Mouse (Mus musculus): Measurements from ENCODE around the gene Sumo3. TPM values are rescaled to one million over a fixed set of nuclear protein-coding genes. Genes with fewer than 3 reads are reported as not detected.

The Sumo3 gene
- polyA plus RNA-seq, 1 experiment from 2014 or later = 313 TPM

- ATAC-seq (replicated peaks; ENCODE audit: low FRiP score, low read depth) (no peak), DNase-seq (ENCODE audit: low spot score) (no peak)
- no peak overlapping the region for H3K4me2 ChIP-seq (ENCODE audit: low read length)
- H3K4me1 ChIP-seq (replicated peaks; ENCODE audit: insufficient read depth, low read length) = peaks cover 21% of the 10 kb centered on the region; the same call in 1 of the 2 replicates
- no peak for TF ChIP-seq CTCF (IDR thresholded peaks at IDR 0.05; ENCODE audit: low read depth)
- 0 out of 2 replicates have a peak, but pooled peaks cover 13% of the 10 kb centered on the region for H3K36me3 ChIP-seq (ENCODE audit: insufficient read depth, low read length)
- no peak overlapping the region for H3K27ac ChIP-seq
- H3K9me3 ChIP-seq (replicated peaks; ENCODE audit: low read length) = no peaks in the 10 kb centered on the region
- H3K27me3 ChIP-seq (ENCODE audit: insufficient read depth, low read length) = no peaks in the 10 kb centered on the region
- WGBS = 85% methylated on average over 3 of the region's 3 CpGs
- H3K9ac ChIP-seq (ENCODE audit: low read depth, low read length) = no peak overlapping the region
- H3K4me3 ChIP-seq (replicated peaks; ENCODE audit: low read depth, low read length) = no peak overlapping the region
Measured at GRCm38 (mm10) chr10:77586637-77587036, 19.3 kb upstream of the Sumo3 start.

DNA sequence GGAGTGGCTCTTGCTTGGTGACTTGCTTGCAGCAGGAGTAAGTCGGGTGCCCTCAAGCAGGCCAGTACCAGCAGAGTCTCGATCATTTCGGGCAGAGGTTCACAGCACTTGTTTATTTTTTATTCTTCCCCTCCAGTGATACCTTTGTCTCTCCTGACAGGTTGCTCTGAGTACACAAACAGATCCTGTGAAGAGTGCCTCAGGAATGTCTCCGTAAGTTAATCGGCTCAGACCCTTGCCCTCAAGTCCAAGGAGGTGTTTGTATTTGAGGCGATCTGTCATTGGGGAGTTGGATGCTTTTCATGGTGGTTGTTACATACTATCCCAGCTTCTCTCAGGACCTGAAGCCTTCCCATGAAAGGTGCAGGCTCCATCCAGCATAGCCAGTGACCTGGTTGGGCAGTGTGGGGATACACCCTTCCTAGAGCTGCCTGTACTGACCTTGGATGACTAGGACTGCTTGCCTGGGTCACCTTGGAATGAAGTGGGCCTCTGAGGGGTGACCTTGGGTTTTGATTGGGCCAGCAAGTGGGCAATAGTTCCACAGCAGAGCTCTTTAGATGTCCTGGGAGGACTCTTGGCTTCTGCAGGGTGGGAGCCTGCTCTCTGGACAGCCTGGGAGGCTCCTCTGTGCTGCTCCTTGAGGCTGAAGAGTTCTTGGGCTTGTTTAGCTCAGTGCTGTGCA is 18.7 kb upstream of the Sumo3 start:
- Histone ChIP-seq H3K4me2 (ENCODE audit: low read length) (no peak overlapping the region), H3K4me3 (replicated peaks; ENCODE audit: low read depth, low read length) (no peak overlapping the region), H3K27ac (peak overlapping the region; percentile 43; the same call in 1 of the 2 replicates), H3K9me3 (replicated peaks; ENCODE audit: low read length) (no peaks in the 10 kb centered on the region), H3K9ac (ENCODE audit: low read depth, low read length) (no peak overlapping the region), H3K27me3 (ENCODE audit: insufficient read depth, low read length) (no peaks in the 10 kb centered on the region), H3K36me3 (ENCODE audit: insufficient read depth, low read length) (peaks cover 13% of the 10 kb centered on the region; the same call in 1 of the 2 replicates), H3K4me1 (replicated peaks; ENCODE audit: insufficient read depth, low read length) (peaks cover 21% of the 10 kb centered on the region; the same call in 1 of the 2 replicates)
- 75% methylated on average over 6 of the region's 6 CpGs for WGBS
- ATAC-seq (replicated peaks; ENCODE audit: low FRiP score, low read depth) (no peak), DNase-seq (ENCODE audit: low spot score) (no peak)
- no peak for TF ChIP-seq CTCF (IDR thresholded peaks at IDR 0.05; ENCODE audit: low read depth)

- peaks cover 21% of the 10 kb centered on the region for H3K36me3 ChIP-seq (ENCODE audit: insufficient read depth, low read length)
Measured at GRCm38 (mm10) chr10:77588036-77588435, 17.9 kb upstream of the Sumo3 start.

DNA sequence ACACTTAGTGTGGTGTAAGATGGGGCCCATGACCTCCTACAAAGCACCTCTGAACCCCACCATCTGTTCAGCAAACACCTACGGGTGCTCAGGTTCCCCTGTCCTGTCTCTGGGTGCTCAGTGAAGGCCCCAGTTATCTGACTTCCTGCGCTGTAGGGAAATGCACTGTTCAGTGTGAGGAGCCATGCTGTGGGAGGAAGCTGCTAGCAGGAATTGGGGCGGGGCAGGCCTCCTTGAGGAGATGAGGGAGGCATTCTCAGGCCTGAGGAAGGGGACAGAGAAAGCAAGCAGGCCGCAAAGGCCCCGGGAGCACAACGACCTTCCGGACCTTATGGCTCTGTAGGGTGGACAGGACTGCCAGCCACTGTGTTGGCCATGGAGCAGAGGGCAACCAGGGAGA is 16.8 kb upstream of the Sumo3 start:
- 62% methylated on average over 7 of the region's 7 CpGs for WGBS
- Histone ChIP-seq H3K27ac (peak overlapping the region; percentile 42; the same call in 1 of the 2 replicates), H3K4me3 (replicated peaks; ENCODE audit: low read depth, low read length) (no peak overlapping the region), H3K4me2 (ENCODE audit: low read length) (no peak overlapping the region), H3K4me1 (replicated peaks; ENCODE audit: insufficient read depth, low read length) (peaks cover 4% of the 10 kb centered on the region; the same call in 1 of the 2 replicates), H3K9me3 (replicated peaks; ENCODE audit: low read length) (no peaks in the 10 kb centered on the region), H3K36me3 (ENCODE audit: insufficient read depth, low read length) (peaks cover 32% of the 10 kb centered on the region), H3K27me3 (ENCODE audit: insufficient read depth, low read length) (no peaks in the 10 kb centered on the region), H3K9ac (ENCODE audit: low read depth, low read length) (no peak overlapping the region)
- TF ChIP-seq CTCF (IDR thresholded peaks at IDR 0.05; ENCODE audit: low read depth) = no peak
- DNase-seq (ENCODE audit: low spot score) (no peak), ATAC-seq (replicated peaks; ENCODE audit: low FRiP score, low read depth) (no peak)

More at GRCm38 (mm10) chr10:77588036-77588435, 17.9 kb upstream of the Sumo3 start:
- DNase-seq (ENCODE audit: low spot score) (no peak), ATAC-seq (replicated peaks; ENCODE audit: low FRiP score, low read depth) (no peak)
- no peak overlapping the region for H3K4me3 ChIP-seq (replicated peaks; ENCODE audit: low read depth, low read length)
- H3K9ac ChIP-seq (ENCODE audit: low read depth, low read length) = no peak overlapping the region
- no peaks in the 10 kb centered on the region for H3K27me3 ChIP-seq (ENCODE audit: insufficient read depth, low read length)
- no peak for TF ChIP-seq CTCF (IDR thresholded peaks at IDR 0.05; ENCODE audit: low read depth)
- H3K27ac ChIP-seq = peak overlapping the region; percentile 43; the same call in 1 of the 2 replicates
- no peaks in the 10 kb centered on the region for H3K9me3 ChIP-seq (replicated peaks; ENCODE audit: low read length)
- H3K4me1 ChIP-seq (replicated peaks; ENCODE audit: insufficient read depth, low read length) = peaks cover 14% of the 10 kb centered on the region; the same call in 1 of the 2 replicates
- WGBS = 81% methylated on average over 2 of the region's 2 CpGs
- H3K4me2 ChIP-seq (ENCODE audit: low read length) = no peak overlapping the region

GRCm38 (mm10) chr10:77589749-77590148 is 16.1 kb upstream of the Sumo3 start:
- no peaks in the 10 kb centered on the region for H3K27me3 ChIP-seq (ENCODE audit: insufficient read depth, low read length)
- no peak for TF ChIP-seq CTCF (IDR thresholded peaks at IDR 0.05; ENCODE audit: low read depth)
- peaks cover 38% of the 10 kb centered on the region for H3K36me3 ChIP-seq (ENCODE audit: insufficient read depth, low read length)
- WGBS = 73% methylated on average over 8 of the region's 8 CpGs
- H3K9me3 ChIP-seq (replicated peaks; ENCODE audit: low read length) = no peaks in the 10 kb centered on the region
- no peak overlapping the region for H3K9ac ChIP-seq (ENCODE audit: low read depth, low read length)
- no peak overlapping the region for H3K4me2 ChIP-seq (ENCODE audit: low read length)
- H3K4me3 ChIP-seq (replicated peaks; ENCODE audit: low read depth, low read length) = no peak overlapping the region
- peaks cover 3% of the 10 kb centered on the region; the same call in 1 of the 2 replicates for H3K4me1 ChIP-seq (replicated peaks; ENCODE audit: insufficient read depth, low read length)
- DNase-seq (ENCODE audit: low spot score) = no peak
- ATAC-seq (replicated peaks; ENCODE audit: low FRiP score, low read depth) = no peak
- H3K27ac ChIP-seq = no peak overlapping the region

- no peak overlapping the region for H3K4me2 ChIP-seq (ENCODE audit: low read length)
- 37% methylated on average over 6 of the region's 6 CpGs for WGBS
- peak overlapping the region; percentile 26 for H3K27ac ChIP-seq
- no peak overlapping the region for H3K9ac ChIP-seq (ENCODE audit: low read depth, low read length)
- peaks cover 42% of the 10 kb centered on the region for H3K36me3 ChIP-seq (ENCODE audit: insufficient read depth, low read length)
- H3K27me3 ChIP-seq (ENCODE audit: insufficient read depth, low read length) = no peaks in the 10 kb centered on the region
- peak; percentile 83 for TF ChIP-seq CTCF (IDR thresholded peaks at IDR 0.05; ENCODE audit: low read depth)
- no peak overlapping the region for H3K4me3 ChIP-seq (replicated peaks; ENCODE audit: low read depth, low read length)
- H3K4me1 ChIP-seq (replicated peaks; ENCODE audit: insufficient read depth, low read length) = peaks cover 3% of the 10 kb centered on the region; the same call in 1 of the 2 replicates
- ATAC-seq (replicated peaks; ENCODE audit: low FRiP score, low read depth) (peak; percentile 70), DNase-seq (ENCODE audit: low spot score) (peak; percentile 74)
- H3K9me3 ChIP-seq (replicated peaks; ENCODE audit: low read length) = no peaks in the 10 kb centered on the region
Measured at GRCm38 (mm10) chr10:77590812-77591211, 15.1 kb upstream of the Sumo3 start.

Data from kidney, postnatal 0 days (tissue).